Mouse (Mus musculus): ENCODE measurements around the gene Utrn. TPM values are rescaled to one million over a fixed set of nuclear protein-coding genes. Genes with fewer than 3 reads are reported as not detected.

The Utrn gene
- total RNA-seq, 2 experiments from 2014 or later, result 61.6 to 61.7 TPM

- DNase-seq (ENCODE audit: low spot score in 2 of 2), result no peak
- intact Hi-C loops (cut with DNase I), result no loop called here
Observed at GRCm38 (mm10) chr10:12575849-12576435, 293.2 kb downstream of the Utrn start.

- intact Hi-C loops (cut with DNase I), result no loop called here
- no peak for DNase-seq (ENCODE audit: low spot score in 2 of 2)
Observed at GRCm38 (mm10) chr10:12574760-12575159, 294.4 kb downstream of the Utrn start.

GRCm38 (mm10) chr10:12573601-12574000 is 295.6 kb downstream of the Utrn start:
- intact Hi-C loops (cut with DNase I), result no loop called here
- no peak for DNase-seq (ENCODE audit: low spot score in 2 of 2)

GRCm38 (mm10) chr10:12572759-12573158 is 296.4 kb downstream of the Utrn start:
- DNase-seq (ENCODE audit: low spot score in 2 of 2), result no peak
- intact Hi-C loops (cut with DNase I), result no loop called here

DNA sequence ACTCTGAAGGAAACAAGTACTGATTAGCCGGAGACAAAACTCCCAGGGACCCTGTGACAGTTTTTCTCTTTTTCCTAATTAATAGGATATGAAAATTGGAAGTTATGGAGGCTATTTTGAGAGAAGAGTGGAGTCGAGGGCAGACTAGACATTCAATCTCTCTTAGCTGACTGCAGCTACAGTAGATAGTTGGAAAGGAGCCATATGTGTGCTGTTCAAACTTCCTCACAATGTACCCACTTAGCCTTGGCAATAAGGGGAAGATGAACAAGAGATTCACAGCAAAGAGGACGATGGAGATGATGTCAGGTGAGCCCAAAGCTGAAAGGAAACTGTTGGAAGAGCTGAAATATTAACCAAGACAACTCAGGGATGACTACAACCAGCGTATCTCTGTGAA is 304.7 kb downstream of the Utrn start:
- no peak for DNase-seq (ENCODE audit: low spot score in 2 of 2)
- intact Hi-C loops (cut with DNase I), result no loop called here

- no peak for DNase-seq (ENCODE audit: low spot score in 2 of 2)
Observed at GRCm38 (mm10) chr10:12558810-12559209, 310.4 kb downstream of the Utrn start.

GRCm38 (mm10) chr10:12554090-12554718 is 315.0 kb downstream of the Utrn start:
- DNase-seq (ENCODE audit: low spot score in 2 of 2), result no peak
- intact Hi-C loops (cut with DNase I), result no loop called here

More at GRCm38 (mm10) chr10:12558810-12559209, 310.4 kb downstream of the Utrn start:
- intact Hi-C loops (cut with DNase I), result no loop called here

- DNase-seq (ENCODE audit: low spot score in 2 of 2), result no peak
- intact Hi-C loops (cut with DNase I), result no loop called here
Observed at GRCm38 (mm10) chr10:12552890-12553278, 316.3 kb downstream of the Utrn start.

- DNase-seq (ENCODE audit: low spot score in 2 of 2), result no peak
- intact Hi-C loops (cut with DNase I), result no loop called here
Observed at GRCm38 (mm10) chr10:12552196-12552889, 316.8 kb downstream of the Utrn start.

GRCm38 (mm10) chr10:12551735-12552134 is 317.4 kb downstream of the Utrn start:
- intact Hi-C loops (cut with DNase I), result no loop called here

DNA sequence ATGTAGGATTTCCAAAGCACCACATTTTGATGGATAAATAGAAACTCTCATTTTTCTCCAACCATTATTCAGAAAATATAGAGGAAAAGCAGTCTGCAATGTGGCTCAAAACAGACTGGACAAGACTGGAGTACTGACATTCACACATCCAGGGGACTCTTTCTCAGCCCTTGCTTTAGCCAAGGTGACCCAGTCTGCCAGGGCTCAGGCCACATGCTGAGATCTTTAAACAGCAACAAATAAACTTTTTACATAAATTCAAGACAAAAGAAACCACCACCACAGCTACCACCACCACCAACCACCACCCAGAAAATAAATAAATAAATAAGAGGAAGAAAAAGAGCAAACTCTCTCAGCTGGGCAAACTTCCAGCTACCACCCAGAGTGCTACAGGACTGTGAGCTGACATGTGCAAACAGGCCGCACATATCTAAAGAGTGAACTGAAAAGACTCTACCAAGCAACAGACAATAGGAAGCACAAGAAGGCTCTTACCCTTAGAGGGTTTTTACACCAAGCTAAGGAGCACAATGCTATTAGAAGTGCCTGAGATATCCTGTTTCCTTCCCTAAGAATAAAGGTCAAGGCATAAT is 319.1 kb downstream of the Utrn start:
- intact Hi-C loops (cut with DNase I), result no loop called here
- DNase-seq (ENCODE audit: low spot score in 2 of 2), result no peak

More at GRCm38 (mm10) chr10:12551735-12552134, 317.4 kb downstream of the Utrn start:
- no peak for DNase-seq (ENCODE audit: low spot score in 2 of 2)

DNA sequence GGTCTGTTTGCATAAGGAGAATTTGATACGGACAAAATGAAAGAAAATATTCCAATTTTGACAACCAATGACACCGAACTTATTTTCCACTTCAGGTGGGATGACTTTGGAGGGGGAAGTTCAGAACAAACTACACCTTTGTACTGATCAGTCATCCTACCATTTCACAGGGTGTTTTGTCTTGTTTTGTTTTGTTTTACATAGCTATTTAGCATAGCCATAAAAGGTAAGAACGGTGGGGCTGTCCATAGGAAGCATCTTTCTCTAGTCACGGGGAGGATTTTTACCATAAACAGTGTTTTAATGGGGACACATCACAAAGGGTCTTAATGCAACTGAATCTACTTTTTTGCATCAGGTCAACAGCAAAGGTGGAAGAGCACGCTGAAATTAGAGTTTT is 319.9 kb downstream of the Utrn start:
- DNase-seq (ENCODE audit: low spot score in 2 of 2), result no peak
- intact Hi-C loops (cut with DNase I), result no loop called here

DNA sequence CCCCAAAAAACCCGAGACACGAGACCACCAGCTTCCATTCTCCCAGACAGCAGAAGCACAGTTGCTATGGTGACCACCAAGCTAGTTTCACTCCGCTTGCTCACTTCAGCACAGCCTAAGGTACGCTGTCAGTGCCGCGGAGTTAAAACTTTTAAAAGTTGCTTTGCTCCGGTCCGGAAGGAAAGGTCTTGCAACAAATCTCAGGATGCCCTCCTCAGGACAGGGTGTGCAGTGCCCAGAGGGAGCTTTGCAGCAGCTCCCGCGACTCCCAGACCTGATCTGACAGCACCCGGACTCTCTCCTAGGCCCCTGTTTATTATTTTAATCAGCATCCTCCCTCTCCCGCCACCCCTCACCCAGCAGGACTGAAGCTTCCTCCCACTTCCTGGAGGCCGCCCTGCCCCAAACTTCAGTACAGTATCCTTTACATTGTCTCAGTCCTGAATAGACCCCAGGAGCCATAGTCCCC is 320.5 kb downstream of the Utrn start:
- no peak for DNase-seq (ENCODE audit: low spot score in 2 of 2)

GRCm38 (mm10) chr10:12547037-12547625 is 322.0 kb downstream of the Utrn start:
- DNase-seq (ENCODE audit: low spot score in 2 of 2), result no peak

More for the DNA sequence above, 320.5 kb downstream of the Utrn start:
- intact Hi-C loops (cut with DNase I), result no loop called here

GRCm38 (mm10) chr10:12545440-12545839 is 323.7 kb downstream of the Utrn start:
- intact Hi-C loops (cut with DNase I), result no loop called here
- DNase-seq (ENCODE audit: low spot score in 2 of 2), result no peak

More at GRCm38 (mm10) chr10:12547037-12547625, 322.0 kb downstream of the Utrn start:
- intact Hi-C loops (cut with DNase I), result no loop called here

DNA sequence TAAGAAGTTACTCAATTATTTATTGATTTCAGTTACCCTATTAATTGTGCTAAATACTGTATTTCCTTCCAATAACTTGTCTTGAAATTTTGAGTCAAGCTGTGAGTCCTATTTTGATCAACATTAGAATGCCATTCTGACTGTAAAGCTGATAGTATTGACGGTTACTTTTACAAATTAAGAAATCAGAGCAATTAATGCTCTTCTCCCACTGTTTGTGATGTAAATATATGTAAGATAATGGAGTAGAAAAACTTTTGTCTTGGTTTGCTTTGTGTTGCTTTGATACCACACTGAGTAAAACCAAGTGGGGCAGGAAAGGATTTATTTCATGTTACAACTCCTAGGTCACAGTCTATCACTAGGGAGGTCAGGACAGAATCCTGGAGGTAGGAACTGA is 327.4 kb downstream of the Utrn start:
- no peak for DNase-seq (ENCODE audit: low spot score in 2 of 2)
- intact Hi-C loops (cut with DNase I), result no loop called here

- DNase-seq (ENCODE audit: low spot score in 2 of 2), result no peak
- intact Hi-C loops (cut with DNase I), result no loop called here
Observed at GRCm38 (mm10) chr10:12535272-12535671, 333.9 kb downstream of the Utrn start.

DNA sequence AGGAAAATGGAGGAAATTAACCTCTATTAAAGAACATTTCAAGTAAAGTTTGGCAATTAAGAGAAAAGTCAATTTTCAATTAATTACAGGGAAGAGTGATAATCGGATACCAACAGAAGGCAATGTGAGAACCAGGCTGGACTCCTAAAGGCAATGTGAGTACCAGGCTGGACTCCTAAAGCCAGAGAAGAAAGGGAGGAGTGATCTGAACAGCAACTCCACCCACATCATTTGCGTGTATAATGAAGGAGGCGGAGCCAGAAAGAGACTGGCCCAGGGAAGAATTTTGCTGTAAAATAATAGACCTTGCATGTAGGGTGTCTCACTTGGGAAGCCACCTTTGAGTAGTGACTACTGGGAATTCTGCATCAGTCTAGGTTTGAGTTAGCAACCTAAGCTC is 334.4 kb downstream of the Utrn start:
- DNase-seq (ENCODE audit: low spot score in 2 of 2), result no peak
- intact Hi-C loops (cut with DNase I), result no loop called here

GRCm38 (mm10) chr10:12534301-12534700 is 334.9 kb downstream of the Utrn start:
- DNase-seq (ENCODE audit: low spot score in 2 of 2), result no peak
- intact Hi-C loops (cut with DNase I), result no loop called here

GRCm38 (mm10) chr10:12522078-12522477 is 347.1 kb downstream of the Utrn start:
- no peak for DNase-seq (ENCODE audit: low spot score in 2 of 2)
- intact Hi-C loops (cut with DNase I), result no loop called here

Measured in left cerebral cortex, postnatal 36 days (tissue).